Mouse (Mus musculus) frontal cortex, adult 2 months (tissue): ENCODE results near the gene Glis1. TPM values are rescaled to one million over a fixed set of nuclear protein-coding genes. Genes with fewer than 3 reads are reported as not detected.
A peak's percentile ranks its signal among the peaks of the same experiment; 100 is the strongest.

Experiments
- DNase-seq, 2 experiments: peaks; one replicate each; pipeline ENCODE4 v3.0.0; 2022; ENCODE audit warnings: low spot score in 1 of 2; ENCODE audit errors: extremely low spot score in 1 of 2
- polyA plus RNA-seq: library from polyadenylated mRNA; depleted of rRNA; stranded (reverse); fragments of >200 nt; gene quantifications from 2 replicates; pipeline ENCODE4 v1.2.3, GENCODE M21; 2012

Glis1 gene
- polyA plus RNA-seq, 1 experiment, result 1.2 TPM

DNA sequence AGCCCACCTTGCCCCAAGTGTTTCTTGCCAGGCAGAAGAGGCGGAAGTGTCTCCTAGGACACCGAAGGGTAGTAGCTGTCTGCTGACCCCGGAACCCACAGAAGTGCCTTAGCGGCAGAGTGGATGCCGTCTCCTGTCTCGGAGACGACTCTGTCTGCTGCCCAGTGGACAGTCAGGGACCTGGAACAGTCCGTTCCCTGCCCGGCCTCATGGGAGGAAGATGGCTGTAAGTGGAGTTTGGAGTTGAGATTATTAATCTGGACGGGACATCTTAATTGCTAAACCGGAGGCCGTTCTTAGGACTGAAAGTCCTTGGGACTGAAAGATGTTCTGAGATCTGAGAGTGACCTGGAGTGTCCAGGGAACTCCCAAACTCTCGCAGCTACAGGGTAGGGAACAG is 15.1 kb downstream of the Glis1 start:
- no peak for DNase-seq

DNA sequence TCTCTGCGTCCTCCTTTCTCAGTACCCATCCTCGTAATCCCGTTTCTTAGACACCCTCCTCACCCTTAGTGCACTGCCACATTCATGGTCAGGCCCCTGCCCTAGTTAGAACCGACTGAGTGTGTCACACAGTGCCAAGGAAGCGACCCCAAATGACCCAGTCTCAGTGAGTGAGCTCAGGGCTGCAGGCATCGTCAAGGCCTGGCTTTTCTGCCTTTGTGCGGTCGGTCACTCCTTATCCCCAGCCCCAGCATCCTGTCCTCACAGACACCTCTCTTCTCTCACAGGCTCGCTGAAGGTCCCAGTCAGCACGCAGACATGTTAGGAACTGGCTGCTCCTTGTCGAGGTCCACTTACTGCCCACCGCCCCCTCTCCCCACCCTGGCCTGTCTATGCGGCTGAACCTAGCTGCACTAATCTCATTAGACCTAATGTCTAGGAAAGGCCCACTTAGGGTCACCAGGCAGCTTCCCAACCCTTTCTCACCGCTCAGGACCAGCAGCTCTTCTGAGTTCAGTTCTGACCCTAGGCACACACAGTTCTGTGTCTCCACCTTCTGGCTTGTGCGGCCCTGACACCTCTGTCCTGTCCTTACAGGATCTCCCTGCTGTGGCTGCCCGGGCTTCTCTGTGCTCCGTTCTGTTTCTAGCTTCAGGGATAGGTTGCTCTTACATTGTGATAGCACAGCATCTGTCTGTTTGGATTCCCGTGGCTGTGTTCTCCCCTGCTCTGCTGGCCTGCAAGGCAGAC is 18.1 kb downstream of the Glis1 start:
- no peak for DNase-seq

DNA sequence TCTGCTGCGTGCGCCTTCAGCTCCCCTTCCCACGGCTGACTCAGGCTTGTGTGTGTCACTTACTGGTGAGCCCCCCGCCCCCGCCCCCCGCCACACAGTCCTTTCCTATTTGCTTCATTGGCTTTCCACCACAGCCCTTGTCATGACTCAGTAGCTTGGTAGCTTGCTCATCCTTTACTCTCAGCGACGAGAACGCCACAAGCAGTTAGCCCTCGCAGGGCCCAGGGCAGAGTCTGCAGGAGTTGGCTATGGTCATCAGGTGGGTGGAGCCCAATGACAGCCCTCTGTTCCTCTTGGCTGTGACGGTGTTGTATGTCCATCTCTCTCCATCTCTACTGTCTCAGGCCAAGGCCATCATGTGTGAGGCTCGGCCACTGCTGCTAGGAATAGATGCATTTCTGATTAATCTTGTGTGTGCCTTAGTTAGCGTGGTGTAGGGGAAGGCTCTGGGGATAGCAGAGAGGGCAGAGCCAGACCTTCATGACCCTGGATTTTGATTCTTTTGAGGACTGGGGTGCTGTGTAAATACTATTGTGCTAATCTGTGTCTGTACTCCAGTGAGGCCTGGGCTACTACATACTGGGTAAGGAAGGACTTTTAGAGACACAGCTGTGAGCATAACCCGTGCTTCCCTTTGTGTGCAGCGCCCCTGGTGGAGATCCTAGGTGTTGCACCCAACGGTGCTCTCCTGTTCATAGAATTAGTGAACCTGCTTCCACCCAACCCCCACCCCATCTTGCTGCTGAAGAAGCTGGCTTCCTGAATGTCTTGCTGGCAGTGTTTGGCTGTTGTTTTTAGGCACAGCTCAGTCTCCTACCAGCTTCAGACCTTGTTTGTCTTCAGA is 19.0 kb downstream of the Glis1 start:
- DNase-seq, result peak; percentile 51 to 91

DNA sequence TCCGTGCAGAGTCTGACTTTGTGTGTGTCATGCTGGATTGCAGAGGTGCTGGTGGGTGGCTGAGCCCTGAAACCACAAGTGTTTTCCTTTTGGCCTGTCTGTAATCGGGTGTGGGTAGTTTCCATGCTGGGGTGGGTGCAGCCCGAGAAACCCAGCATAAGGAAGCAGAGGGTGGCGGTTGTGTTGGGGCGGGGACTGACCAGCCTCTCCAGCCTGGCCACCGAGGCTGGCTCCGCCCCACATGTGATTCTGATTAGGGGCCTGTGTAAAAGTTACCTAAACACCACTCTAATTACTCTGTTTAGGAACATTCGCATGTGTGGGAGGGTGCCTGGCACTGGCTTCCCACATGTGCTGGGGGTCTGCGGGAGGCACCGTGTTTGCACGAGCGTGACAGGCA is 23.2 kb downstream of the Glis1 start:
- DNase-seq, result no peak

DNA sequence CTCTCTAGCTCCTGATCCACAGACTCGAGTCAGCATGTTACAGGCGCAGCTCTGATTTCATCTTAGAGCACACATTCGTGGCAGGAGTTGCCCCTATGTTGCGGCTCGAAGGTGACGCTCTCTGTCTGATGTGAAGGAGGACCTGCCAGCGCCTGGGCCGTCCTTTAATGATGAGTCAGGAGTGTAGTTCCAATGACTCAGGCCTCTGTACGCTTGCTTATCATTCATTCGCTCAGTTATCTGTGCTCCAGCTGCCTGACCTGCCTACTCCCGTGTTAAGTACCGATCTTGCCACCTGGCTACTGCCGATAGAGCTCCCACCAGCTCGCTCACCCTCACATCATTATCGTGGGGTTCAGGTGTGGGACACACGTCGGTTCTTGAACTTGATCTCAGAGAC is 24.5 kb downstream of the Glis1 start:
- no peak for DNase-seq

DNA sequence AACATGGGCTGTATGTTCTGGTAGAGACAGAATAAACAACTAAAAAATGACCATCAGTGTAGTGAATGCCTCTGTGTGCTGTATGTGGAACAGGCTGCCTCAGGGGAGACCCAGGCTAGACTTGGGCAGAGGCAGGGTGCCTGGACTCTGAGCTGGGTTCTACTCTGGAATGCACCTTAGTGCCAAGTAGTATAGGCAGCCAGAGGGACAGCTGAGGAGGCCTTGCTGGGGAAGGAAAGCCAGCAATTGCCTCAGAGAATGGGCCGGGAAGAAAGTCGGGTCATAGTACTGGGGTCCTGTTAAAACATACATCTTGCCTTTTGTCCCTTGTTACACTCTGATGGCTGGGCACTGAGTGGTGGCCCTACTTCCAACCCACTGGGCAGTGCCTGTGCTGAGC is 25.1 kb downstream of the Glis1 start:
- DNase-seq, result no peak

DNA sequence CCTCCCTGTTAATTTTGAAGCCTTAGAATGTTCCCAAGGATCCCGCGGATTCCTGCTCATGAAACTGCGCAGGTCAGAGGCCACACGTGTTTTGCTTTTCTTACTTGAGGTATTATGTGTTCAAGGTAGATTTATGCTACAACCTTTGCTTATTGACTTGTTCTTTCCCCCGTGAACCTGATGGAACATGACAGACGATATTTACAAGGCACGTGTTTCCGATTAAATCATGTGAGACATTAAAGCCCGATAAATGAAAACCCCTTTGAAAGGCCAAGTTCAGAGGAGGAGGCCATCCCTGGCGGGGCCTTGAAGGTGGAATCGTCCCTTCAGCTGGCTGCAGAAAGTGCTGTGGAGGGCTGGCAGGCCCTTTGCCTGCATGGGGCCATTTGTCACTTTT is 26.1 kb downstream of the Glis1 start:
- no peak for DNase-seq

DNA sequence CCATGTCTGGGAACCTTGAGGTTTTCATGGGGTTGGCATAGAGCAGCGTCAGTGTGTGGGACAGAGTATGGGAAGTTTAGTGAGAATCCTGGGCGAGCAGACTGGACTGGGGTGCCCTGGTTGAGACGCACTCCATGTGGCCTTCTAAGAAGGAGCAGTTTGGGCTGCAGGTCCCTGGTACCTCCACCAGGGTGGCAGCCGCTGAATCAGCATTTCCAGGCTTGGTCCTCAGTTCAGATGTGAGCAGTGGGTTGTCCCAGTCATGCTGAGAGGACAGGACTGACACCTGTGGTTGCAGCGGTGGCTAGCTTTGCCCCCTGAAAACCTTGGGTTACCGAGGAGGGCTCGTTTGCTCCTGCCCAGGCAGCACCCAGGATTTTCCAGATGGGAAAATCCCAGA is 33.4 kb downstream of the Glis1 start:
- DNase-seq, result no peak

DNA sequence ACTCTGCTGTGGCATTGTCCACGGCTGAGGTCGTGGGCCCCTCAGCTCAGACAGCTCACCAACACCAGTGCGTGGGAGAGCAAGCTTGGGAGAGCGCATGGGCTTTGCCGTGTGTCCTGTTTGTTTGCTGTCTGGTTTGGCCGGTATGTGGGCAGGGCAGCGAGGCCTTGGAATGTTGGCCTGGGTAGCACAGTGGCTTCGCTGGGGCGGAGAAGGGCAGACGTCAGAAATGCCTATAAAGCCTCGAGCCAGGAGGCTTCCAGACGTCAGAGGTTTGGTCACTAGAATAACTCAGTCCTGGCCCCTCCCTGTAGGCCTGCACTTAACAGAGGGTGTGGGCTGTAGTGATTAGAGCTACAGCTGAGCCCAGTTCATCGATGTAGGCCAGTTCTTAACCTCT is 33.9 kb downstream of the Glis1 start:
- no peak for DNase-seq

DNA sequence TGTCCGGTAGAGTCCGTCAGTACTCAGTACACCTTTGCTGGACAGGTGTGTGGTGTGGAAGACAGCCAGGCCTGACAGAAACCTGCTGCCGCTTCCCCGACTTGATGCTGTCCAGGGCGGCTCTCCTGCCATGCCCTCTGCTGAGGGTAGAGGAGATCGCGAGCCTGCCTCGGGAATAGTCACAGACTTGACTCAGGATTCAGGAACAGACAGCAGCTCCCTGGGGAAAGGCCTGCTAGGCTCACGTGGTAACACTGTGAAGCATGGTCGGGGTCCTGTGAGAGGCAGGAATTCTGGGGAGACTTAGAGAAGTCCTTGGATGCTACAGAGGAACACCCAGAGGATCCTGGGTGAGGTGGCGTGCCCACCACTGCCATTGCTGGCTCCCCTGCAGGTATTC is 34.4 kb downstream of the Glis1 start:
- DNase-seq, result no peak

DNA sequence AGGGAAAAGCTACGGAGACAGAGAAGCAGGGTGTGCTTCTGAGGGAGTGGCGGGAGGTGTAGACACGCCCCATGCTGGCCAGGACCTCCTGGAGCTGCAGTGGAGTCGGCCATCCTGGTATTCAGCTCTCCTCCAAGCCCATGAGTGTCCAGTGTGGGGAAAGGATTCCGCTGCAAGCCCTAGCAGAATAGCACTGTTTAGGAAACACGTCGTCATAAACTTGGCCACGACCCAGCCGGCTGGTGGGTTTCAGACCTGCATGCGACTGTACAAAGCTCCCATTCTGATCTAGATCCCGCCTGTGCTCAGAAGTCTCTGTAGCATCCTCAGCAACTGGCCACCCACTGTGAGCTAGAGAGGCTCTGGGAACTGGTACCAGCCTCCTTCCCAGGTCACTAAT is 41.9 kb downstream of the Glis1 start:
- DNase-seq, result no peak

DNA sequence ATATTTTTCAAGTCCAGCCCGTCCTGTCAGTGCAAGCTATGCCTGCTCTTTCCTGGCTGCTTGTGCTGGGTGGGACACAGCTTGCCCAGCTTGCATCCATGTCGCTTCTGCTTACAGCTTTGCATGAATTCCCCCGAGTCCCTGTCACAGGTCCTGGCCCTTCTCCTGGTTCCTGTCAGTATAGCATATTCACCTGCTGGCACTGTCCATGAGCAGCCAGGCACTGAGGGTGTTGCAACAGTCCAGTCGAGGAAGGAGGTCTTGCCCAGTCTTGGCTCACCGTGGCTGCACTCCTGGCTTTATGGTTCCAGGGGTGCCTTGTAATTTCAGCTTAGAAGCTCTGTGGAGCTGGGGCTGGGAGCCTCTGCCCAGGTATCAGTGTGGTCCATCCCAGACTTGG is 44.6 kb downstream of the Glis1 start:
- DNase-seq, result no peak

DNA sequence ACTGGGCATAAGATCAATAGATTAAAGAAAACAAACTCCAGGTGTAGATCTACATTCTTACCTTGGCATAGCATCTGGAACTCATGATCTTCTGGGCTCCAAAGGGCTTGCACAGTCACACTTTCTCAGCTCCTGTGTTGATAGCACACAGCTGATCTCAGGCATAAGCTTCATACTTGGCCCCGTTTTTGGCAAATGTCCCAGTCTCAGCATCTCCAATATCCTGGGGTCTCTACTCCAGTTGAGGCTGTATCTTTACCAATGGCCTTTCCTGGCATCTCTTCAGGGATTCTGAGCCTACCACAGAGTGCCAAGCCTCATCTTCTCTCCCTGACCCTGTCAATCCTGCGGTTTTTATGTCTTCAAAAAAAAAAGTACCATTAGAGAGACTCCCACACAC is 48.1 kb downstream of the Glis1 start:
- no peak for DNase-seq

DNA sequence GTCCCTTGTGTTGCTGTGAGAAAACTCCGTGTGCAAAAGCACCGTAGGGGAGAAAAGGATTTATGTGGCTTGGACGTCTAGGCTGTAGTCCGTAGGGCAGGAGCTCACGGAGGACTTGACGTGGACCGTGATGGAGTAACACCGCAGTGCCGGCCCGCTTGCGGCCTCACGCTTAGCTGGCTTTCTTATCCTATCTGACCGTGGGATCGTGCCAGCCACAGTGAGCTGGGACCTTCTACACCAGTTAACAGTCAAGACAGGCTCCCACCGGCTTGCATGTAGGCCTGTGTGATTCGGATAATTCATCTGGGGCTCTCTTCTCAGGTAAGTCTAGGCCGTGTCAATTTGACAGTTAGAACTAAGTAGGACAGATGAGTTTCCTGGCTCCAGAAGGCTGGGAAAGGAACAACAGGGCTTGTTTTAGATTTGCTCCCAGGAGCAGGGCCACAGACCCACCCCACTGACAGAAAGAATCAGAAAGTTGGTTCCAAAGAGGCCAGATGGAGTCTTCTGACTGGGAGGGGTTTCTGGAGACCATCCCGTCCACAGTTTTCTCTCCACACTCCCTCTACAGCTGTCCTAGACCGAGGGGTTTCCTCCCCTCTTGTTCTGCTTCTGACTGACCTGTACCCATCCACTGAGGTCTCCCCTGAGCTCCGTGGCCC is 49.3 kb downstream of the Glis1 start:
- DNase-seq, result no peak

DNA sequence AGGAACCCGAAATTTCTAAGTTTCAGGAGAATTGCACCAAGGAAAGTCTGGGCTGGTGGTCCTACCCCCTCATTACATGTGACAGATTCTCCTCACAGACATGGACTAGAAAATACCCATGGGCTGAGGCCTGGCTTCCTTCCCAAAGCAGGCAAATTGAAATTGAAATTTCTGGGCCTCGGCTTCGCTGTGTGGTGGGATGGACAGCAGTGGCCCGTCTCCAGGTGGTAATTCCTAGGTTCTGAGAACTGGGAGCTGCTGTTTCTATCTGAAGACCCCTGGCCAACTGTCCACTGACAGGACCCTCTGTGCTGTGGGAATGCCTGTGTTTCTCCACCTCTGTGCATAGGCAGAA is 49.8 kb downstream of the Glis1 start:
- DNase-seq, result no peak

DNA sequence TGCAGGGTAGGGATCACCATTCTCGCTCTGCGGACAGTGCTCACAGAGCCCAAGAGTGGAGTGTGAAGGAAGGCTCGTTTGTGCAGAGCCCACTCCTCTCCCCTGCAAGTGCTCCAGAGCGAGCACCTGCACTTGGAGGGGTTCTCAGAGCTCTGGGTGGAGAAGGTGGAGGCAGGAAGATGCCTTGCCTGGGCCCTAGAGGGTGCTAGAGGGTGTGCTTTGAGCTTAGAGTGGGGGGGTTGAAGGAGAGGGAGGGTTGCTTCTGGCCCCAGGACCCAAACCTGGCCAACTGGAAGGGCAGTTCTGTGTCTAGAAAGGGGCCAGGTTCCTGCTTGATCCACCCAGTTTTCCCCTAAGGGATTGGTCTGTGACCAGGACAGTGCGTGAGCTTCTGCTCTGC is 51.5 kb downstream of the Glis1 start:
- peak in 1 of 2 experiments; percentile 16 for DNase-seq

DNA sequence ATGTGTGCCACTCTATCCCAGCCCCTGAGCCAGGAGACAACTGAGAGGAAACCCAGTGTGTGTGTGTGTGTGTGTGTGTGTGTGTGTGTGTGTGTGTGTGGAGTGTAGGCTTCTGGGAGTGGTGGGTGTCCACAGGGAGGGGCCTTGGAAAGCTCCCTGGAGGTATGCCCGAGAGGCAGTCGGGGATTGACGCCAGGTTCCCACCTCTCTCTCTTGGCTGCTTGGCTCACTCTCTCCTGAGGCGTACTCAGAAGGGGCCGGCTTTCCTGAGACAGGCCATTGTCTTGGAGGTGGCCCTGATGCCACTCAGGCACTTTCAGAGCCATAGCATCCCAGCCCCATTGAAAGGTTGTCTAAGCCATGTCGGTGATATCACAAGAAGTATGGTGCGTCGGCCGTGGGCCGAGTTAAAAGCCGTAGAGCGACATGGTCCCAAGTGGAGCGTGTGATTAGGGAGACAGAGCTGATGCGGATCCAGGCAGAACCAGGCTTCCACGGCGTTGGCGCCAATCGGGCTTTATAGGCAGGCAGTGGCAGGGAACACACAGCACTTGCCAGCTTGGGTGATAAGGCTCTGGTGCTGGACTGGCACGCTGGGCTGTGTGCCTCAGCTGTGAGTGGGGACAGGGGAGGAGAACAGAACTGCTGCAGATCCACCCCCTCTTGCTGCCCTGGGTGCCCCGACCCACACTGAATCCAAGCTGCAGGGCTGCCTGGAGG is 54.9 kb downstream of the Glis1 start:
- peak in 1 of 2 experiments; percentile 13 for DNase-seq

DNA sequence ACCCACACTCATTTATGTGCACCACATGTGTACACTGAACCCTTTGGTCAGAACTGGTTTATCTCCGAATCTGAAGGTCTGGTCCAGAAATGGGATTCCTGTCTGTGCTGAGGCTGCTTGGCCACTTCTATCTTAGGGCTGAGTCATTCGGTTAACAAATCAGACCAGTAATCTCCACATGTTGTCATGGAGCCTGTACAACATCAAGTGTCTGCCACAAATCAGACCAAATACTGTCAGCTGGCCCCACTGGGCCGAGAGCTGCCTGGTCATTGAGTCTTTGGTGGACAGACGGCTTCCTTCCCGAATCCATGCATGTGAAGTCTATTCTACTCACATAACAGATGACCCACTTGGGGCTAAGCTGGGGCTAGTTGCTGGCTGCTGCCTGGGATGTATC is 58.6 kb downstream of the Glis1 start:
- DNase-seq, result no peak

DNA sequence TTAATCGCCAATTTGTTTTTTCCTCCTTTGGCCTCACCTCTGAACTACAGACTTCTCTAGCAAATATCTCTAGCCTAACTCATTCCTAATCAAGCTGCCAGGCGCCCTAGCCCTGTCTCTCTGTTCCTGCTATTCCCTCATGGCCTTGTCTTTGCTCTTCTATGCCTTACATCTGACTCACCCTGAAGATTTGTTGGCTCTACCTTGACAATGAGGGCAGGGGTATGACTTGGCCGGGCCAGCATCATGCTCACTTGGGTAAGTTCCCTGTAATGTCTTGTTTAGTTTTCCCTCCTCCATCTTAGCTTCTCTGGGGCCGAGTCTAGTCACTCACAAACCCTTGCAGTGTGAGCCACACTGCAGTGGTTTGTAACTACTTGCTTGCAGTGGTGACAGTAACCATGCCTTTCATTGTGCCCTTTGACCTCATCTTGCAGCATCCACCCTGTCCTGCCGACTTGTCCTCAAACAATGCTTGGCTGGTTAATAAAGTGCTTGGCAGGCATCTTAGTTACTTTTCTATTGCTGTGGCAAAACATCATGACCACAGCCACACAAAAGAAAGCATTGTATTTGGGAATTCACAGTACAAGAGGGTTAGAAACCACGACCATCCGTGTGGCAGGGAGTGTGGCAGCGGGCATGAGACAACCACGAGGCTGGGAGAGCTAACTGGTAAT is 61.5 kb downstream of the Glis1 start:
- no peak for DNase-seq

DNA sequence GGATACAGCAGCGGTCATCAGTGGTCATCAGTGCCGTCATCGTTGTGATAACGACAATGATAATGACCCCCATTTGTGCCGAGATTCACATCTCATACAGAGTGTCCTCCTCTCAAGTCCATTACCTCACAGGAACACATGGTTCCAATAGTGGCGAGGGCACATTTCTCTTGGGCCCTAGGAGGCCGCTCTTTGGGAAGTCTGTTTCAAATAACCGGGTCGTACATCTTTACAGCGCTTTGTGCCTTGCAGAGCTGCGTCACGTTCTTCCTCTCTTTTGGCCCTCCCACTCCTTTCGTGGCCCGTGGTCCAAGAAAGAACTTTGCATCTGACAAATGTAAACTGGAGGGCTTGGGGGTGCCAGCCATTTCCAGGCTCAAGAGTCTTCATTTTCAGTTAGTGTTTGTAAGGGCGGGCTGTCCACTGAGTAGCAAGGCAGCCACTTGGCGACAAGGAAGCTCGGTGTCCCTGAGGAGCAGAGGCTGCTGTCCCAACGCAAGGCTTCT is 63.1 kb downstream of the Glis1 start:
- DNase-seq, result no peak
